Mouse (Mus musculus): Measurements from ENCODE around the gene Clta.

GRCm38 (mm10) chr4:44074422-44074821, 70.2 kb downstream of the Clta start:
- TF ChIP-seq CTCF (IDR thresholded peaks at IDR 0.05; ENCODE audit: low read depth) (no peak), EP300 (IDR thresholded peaks at IDR 0.05; ENCODE audit: low read depth) (no peak)
